Mouse (Mus musculus) spleen, adult 18-20 months (tissue): ENCODE measurements around the gene Fbxo41.
"Not testable (repeated sequence)": the region's sequence is repeated elsewhere in the genome, so short reads cannot be mapped to it uniquely, and the experiment has no call there.

Source experiments
- DNase-seq, 2 experiments: peaks; one replicate each; pipeline ENCODE4 v3.0.0; 2022; ENCODE audit warnings: mixed read lengths in 2 of 2

Gene Fbxo41

GRCm38 (mm10) chr6:85490252-85490651, 12.5 kb downstream of the Fbxo41 start:
- no peak for DNase-seq

GRCm38 (mm10) chr6:85489717-85490116, 13.1 kb downstream of the Fbxo41 start:
- DNase-seq = no peak

- DNase-seq = no peak
Measured at GRCm38 (mm10) chr6:85488510-85488909, 14.3 kb downstream of the Fbxo41 start.

GRCm38 (mm10) chr6:85485738-85486137, 17.1 kb downstream of the Fbxo41 start:
- no peak for DNase-seq

- DNase-seq = no peak
Measured at GRCm38 (mm10) chr6:85483843-85484721, 18.7 kb downstream of the Fbxo41 start.

GRCm38 (mm10) chr6:85480685-85481084, 22.1 kb downstream of the Fbxo41 start:
- DNase-seq = no peak

GRCm38 (mm10) chr6:85479979-85480378, 22.8 kb downstream of the Fbxo41 start:
- DNase-seq = no peak

- DNase-seq = no peak
Measured at GRCm38 (mm10) chr6:85478416-85478815, 24.4 kb downstream of the Fbxo41 start.

- DNase-seq = peak in 1 of 2 experiments; percentile 38
Measured at GRCm38 (mm10) chr6:85477366-85477917, 25.4 kb downstream of the Fbxo41 start.

- no peak for DNase-seq
Measured at GRCm38 (mm10) chr6:85475581-85475980, 27.2 kb downstream of the Fbxo41 start.

- DNase-seq = no peak
Measured at GRCm38 (mm10) chr6:85472542-85472941, 30.3 kb downstream of the Fbxo41 start.

- no peak for DNase-seq
Measured at GRCm38 (mm10) chr6:85471962-85472361, 30.8 kb downstream of the Fbxo41 start.

- DNase-seq = no peak
Measured at GRCm38 (mm10) chr6:85469660-85470430, 32.9 kb downstream of the Fbxo41 start.

GRCm38 (mm10) chr6:85465381-85465780, 37.4 kb downstream of the Fbxo41 start:
- no peak for DNase-seq

GRCm38 (mm10) chr6:85459621-85460020, 43.2 kb downstream of the Fbxo41 start:
- DNase-seq = no peak

- no peak for DNase-seq
Measured at GRCm38 (mm10) chr6:85452816-85453215, 50.0 kb downstream of the Fbxo41 start.

- no peak for DNase-seq
Measured at GRCm38 (mm10) chr6:85452411-85452665, 50.5 kb downstream of the Fbxo41 start.

GRCm38 (mm10) chr6:85451664-85452410, 51.0 kb downstream of the Fbxo41 start, which contains the start of gene Pradc1:
Gene Pradc1, minus strand, starts transcription at chr6:85451970.
- DNase-seq = peak; percentile 93 to 94

- DNase-seq = peak; percentile 96
Measured at GRCm38 (mm10) chr6:85450697-85451663, 51.8 kb downstream of the Fbxo41 start, which contains the start of gene Cct7. Gene Cct7, plus strand, starts transcription at chr6:85451514.

GRCm38 (mm10) chr6:85450140-85450539, 52.7 kb downstream of the Fbxo41 start:
- DNase-seq = not testable (repeated sequence)

- DNase-seq = no peak
Measured at GRCm38 (mm10) chr6:85447351-85447750, 55.4 kb downstream of the Fbxo41 start.

GRCm38 (mm10) chr6:85445286-85445685, 57.5 kb downstream of the Fbxo41 start:
- no peak for DNase-seq
